In the genomic region with DNA sequence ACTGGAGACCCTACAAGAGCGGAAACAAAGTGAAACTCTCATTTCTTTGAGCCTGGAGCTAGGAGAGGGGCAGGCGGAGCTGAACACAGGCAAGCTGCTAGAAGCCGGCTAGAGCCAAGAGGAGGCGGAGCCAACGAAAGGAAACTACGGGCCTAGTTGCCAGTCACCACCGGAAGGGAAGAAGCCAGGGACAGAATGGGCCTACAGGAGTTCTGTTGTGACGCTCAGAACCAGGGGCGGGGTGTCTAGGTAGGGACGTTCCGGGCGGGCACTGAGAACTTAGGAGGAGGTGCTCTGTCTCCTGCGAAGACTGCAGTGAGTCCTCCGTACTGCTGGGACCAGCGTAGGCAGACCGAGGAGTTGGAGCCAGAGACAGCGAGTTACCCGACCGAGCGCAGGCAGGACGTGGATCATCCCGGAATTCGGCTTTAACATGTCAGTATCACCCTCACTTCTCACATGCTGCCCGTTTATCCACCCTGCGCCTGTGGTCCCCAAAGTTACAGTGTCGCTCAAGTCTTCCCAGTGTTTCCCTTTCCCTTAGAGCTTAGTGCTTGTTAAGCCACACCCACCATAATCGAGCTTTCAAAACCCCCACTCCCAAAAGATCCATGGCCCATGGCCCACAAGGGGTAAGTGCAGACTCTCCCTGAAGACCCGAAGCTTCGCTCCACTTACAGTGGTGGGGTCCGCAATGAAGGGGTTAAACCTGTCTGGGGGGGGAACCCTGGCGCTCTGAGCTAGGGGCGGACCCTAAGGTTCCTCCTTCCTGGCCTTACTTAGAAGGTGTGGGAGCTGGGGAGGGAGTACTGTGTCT, we compare ENCODE assay signal across 8 mouse cellular contexts. TPM values are rescaled to one million over a fixed set of nuclear protein-coding genes. Genes with fewer than 3 reads are reported as not detected.
DNase-seq lines count a peak whose midpoint lies in the region; ATAC-seq and TF ChIP-seq lines count a peak whose summit lies in the region.

A gene (plus strand): TSS at position 318 of the 817 bp plus-strand sequence.

- under 1% methylated on average over 32 of the region's 32 CpGs for WGBS in hindbrain, embryonic 13.5 days

- no peak for DNase-seq in Patski (ENCODE audit: low read depth, low spot score)
- DNase-seq in cerebellum, postnatal 25 days: peak; percentile 86 to 90
- peak; percentile 82 to 83 for DNase-seq in frontal cortex, postnatal 14 days (ENCODE audit: low spot score in 2 of 2)
- peak; percentile 65 to 68 for DNase-seq in layer of hippocampus, postnatal 25 days (ENCODE audit: extremely low spot score in 1 of 2, low spot score in 1 of 2)
- peak; percentile 91 for DNase-seq in lung, postnatal 14 days
- DNase-seq in retina, embryonic 14.5 days (ENCODE audit: low spot score): peak; percentile 76
- DNase-seq in thymus, postnatal 4 days: peak; percentile 85

- peak within 1 kb of the TSS; percentile 83 for H3K9ac ChIP-seq in hindbrain, embryonic 13.5 days

- peak; percentile 69 for ATAC-seq in Patski
- peak; percentile 70 for ATAC-seq in hindbrain, embryonic 13.5 days (ENCODE audit: low FRiP score)

- H3K9me3 ChIP-seq in hindbrain, embryonic 13.5 days: no peaks in the 10 kb centered on the region

- TF ChIP-seq CTCF in Patski (IDR thresholded peaks at IDR 0.05): no peak

- peak within 1 kb of the TSS; percentile 97 for H3K4me2 ChIP-seq in hindbrain, embryonic 13.5 days

- POLR2A ChIA-PET in Patski (lab: Charles Lee): interaction anchor here (0.5 to 3.2 kb wide), 4 partner anchors 11 to 28 kb away, joined by 3 to 9 read pairs (median 6); a partner anchor contains a TSS

- peaks cover 10% of the 10 kb centered on the region for H3K36me3 ChIP-seq in hindbrain, embryonic 13.5 days

- CTCF ChIA-PET in Patski (lab: Charles Lee): interaction anchor here (1.0 to 2.9 kb wide), 6 partner anchors 11 to 64 kb away, joined by 3 to 19 read pairs (median 7); a partner anchor contains a TSS

- peak within 1 kb of the TSS; percentile 86 for H3K27ac ChIP-seq in hindbrain, embryonic 13.5 days

- in situ Hi-C loops in Patski (cut with MboI; ENCODE audit: low pct_unique_long_range_greater_than_20kb): no loop called here

- no peaks in the 10 kb centered on the region for H3K27me3 ChIP-seq in Patski
- H3K27me3 ChIP-seq in hindbrain, embryonic 13.5 days: no peaks in the 10 kb centered on the region

- peak within 1 kb of the TSS; percentile 62 for H3K4me3 ChIP-seq in hindbrain, embryonic 13.5 days

- H3K4me1 ChIP-seq in hindbrain, embryonic 13.5 days (replicated peaks): peaks cover 48% of the 10 kb centered on the region

RNA-seq across cellular contexts. Expression of the gene that starts here (rescaled TPM):
- polyA plus RNA-seq in Patski (2021): 1.1 TPM
- 1.3 and 1.6 TPM in 2 replicates for polyA plus RNA-seq in hindbrain, embryonic 13.5 days (2015; fragmentation: Nextera tagmentation; extraction: Ambion mirVana)
- total RNA-seq in layer of hippocampus, postnatal 25 days (2021): 1 to 10 TPM; 1.4 to 1.9 TPM
